Mouse (Mus musculus): ENCODE measurements at regions not wholly inside any gene's neighbourhood (a gene's known extent, or its start where the extent isn't known, plus 50 kb on each side); places are given as distances from the start of the nearest gene placed in this dataset.

DNA sequence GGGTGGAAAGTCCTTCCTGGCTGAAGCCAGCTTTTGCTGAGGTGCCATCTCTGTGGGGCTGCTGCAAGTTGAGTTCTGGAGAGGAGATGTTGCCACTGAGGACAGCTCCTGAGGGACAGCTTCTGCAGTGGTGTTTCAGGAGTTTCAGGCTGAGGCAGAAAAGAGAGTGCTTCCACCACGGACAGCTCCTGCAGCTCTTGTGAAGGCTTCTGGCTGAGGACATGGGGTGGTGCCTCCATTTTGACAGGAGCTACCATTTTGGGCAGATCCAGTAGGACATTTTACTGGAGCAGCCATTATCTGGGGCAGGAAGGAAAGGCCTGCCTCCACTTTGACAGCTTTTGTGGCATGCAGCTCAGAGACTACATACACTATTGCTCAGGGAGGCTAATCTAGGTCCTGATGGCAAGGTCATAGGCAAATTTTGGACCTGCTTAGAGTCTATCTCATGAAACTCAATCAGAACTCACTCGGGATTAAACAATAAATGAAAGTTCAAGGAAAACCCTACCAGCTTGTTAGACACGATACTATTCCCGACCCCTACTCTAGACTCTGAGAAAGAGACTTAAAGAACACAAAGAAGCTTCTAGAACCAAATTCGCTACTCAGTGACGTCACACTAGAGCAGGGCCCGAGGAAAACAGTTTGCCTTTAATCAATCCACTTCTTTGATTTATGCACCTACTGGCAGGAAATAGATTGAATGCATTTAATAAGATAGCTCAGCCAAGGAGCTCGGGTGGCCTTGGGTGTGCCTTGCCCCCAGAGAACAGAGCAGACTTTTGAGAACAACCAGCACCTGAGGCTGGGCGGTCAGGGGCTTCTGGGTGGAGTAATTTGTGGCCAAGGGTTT, 130.7 kb downstream of the Med10 start:
- TF ChIP-seq CTCF (IDR thresholded peaks at IDR 0.05; ENCODE audit: extremely low read depth, insufficient read length, insufficient replicate concordance, low read depth, low read length) (no peak), POLR2A (IDR thresholded peaks at IDR 0.05; ENCODE audit: low read depth, low read length) (no peak)

Data from small intestine, adult 2 months (tissue).